In genomic region chr2:3332484-3333242, GRCm38 (mm10) we compare ENCODE assay signal across 8 mouse cellular contexts. TPM values are rescaled to one million over a fixed set of nuclear protein-coding genes. Genes with fewer than 3 reads are reported as not detected.
DNase-seq lines count a peak whose midpoint lies in the region; ATAC-seq and TF ChIP-seq lines count a peak whose summit lies in the region.

TSS of gene Rpp38 (minus strand) at chr2:3332643.

- H3K9ac ChIP-seq in embryonic facial prominence, embryonic 13.5 days = peak within 1 kb of the TSS; percentile 83
- H3K9ac ChIP-seq in limb, embryonic 14.5 days (ENCODE audit: low read depth, low read length, severe bottlenecking) = peak within 1 kb of the TSS; percentile 65
- H3K9ac ChIP-seq in midbrain, postnatal 0 days (replicated peaks; ENCODE audit: low read length, poor library complexity, severe bottlenecking) = peak within 1 kb of the TSS; percentile 76

- DNase-seq in 3134 (ENCODE audit: extremely low read depth, insufficient read length, low spot score) = peak; percentile 95
- peak; percentile 95 to 98 for DNase-seq in adrenal gland, postnatal 36 days
- DNase-seq in heart, adult 8-10 months (ENCODE audit: low spot score) = peak; percentile 98
- peak; percentile 99 for DNase-seq in kidney, adult 9 months
- DNase-seq in limb, embryonic 14.5 days (ENCODE audit: low spot score) = peak; percentile 95
- DNase-seq in midbrain, postnatal 0 days (ENCODE audit: low spot score) = peak; percentile 98
- DNase-seq in spleen, postnatal 14 days (ENCODE audit: low spot score in 2 of 2) = peak; percentile 92 to 96

- ATAC-seq in embryonic facial prominence, embryonic 13.5 days (ENCODE audit: insufficient number of reproducible peaks, insufficient read depth, low FRiP score, low TSS enrichment, low read depth) = peak; percentile 99
- ATAC-seq in limb, embryonic 14.5 days (ENCODE audit: low FRiP score, low read depth) = peak; percentile 99
- ATAC-seq in midbrain, postnatal 0 days (ENCODE audit: low FRiP score) = peak; percentile 99

- peaks cover 14% of the 10 kb centered on the region for H3K27me3 ChIP-seq in embryonic facial prominence, embryonic 13.5 days
- H3K27me3 ChIP-seq in limb, embryonic 14.5 days (ENCODE audit: control insufficient read depth, insufficient read depth, low read length) = 0 out of 2 replicates have a peak, but pooled peaks cover 12% of the 10 kb centered on the region
- H3K27me3 ChIP-seq in midbrain, postnatal 0 days (ENCODE audit: insufficient read depth, low read length) = no peaks in the 10 kb centered on the region

- H3K27ac ChIP-seq in embryonic facial prominence, embryonic 13.5 days = peak within 1 kb of the TSS; percentile 74
- peak within 1 kb of the TSS; percentile 52 for H3K27ac ChIP-seq in limb, embryonic 14.5 days (replicated peaks; ENCODE audit: low read depth, low read length)
- H3K27ac ChIP-seq in midbrain, postnatal 0 days (ENCODE audit: low read depth, low read length) = peak within 1 kb of the TSS; percentile 86

- H3K4me2 ChIP-seq in embryonic facial prominence, embryonic 13.5 days = peak within 1 kb of the TSS; percentile 64
- H3K4me2 ChIP-seq in limb, embryonic 14.5 days (replicated peaks; ENCODE audit: low read depth, low read length, severe bottlenecking) = peak within 1 kb of the TSS; percentile 54
- H3K4me2 ChIP-seq in midbrain, postnatal 0 days (ENCODE audit: low read depth, low read length, poor library complexity, severe bottlenecking) = peak within 1 kb of the TSS; percentile 73

- peaks cover 21% of the 10 kb centered on the region for H3K4me1 ChIP-seq in embryonic facial prominence, embryonic 13.5 days
- H3K4me1 ChIP-seq in limb, embryonic 14.5 days (ENCODE audit: control insufficient read depth, insufficient read depth, low read length) = 0 out of 2 replicates have a peak, but pooled peaks cover 3% of the 10 kb centered on the region
- no peaks in the 10 kb centered on the region for H3K4me1 ChIP-seq in midbrain, postnatal 0 days (ENCODE audit: insufficient read depth, low read length)

- under 1% methylated on average over 45 of the region's 45 CpGs for WGBS in embryonic facial prominence, embryonic 13.5 days
- under 1% methylated on average over 45 of the region's 45 CpGs for WGBS in limb, embryonic 14.5 days
- whole genome bisulfite sequencing in midbrain, postnatal 0 days = under 1% methylated on average over 45 of the region's 45 CpGs

- H3K36me3 ChIP-seq in embryonic facial prominence, embryonic 13.5 days = peaks cover 18% of the 10 kb centered on the region
- H3K36me3 ChIP-seq in limb, embryonic 14.5 days (ENCODE audit: control insufficient read depth, insufficient read depth, low read length) = peaks cover 14% of the 10 kb centered on the region
- H3K36me3 ChIP-seq in midbrain, postnatal 0 days (ENCODE audit: insufficient read depth, low read length) = peaks cover 8% of the 10 kb centered on the region; the same call in 1 of the 2 replicates

- TF ChIP-seq CTCF in midbrain, postnatal 0 days (IDR thresholded peaks at IDR 0.05) = peak; percentile 20

- no peaks in the 10 kb centered on the region for H3K9me3 ChIP-seq in embryonic facial prominence, embryonic 13.5 days
- H3K9me3 ChIP-seq in limb, embryonic 14.5 days (ENCODE audit: control insufficient read depth, low read length) = no peaks in the 10 kb centered on the region
- no peaks in the 10 kb centered on the region for H3K9me3 ChIP-seq in midbrain, postnatal 0 days (ENCODE audit: low read length)

- H3K4me3 ChIP-seq in embryonic facial prominence, embryonic 13.5 days = peak within 1 kb of the TSS; percentile 68
- H3K4me3 ChIP-seq in limb, embryonic 14.5 days (replicated peaks; ENCODE audit: low read length) = peak within 1 kb of the TSS; percentile 61
- peak within 1 kb of the TSS; percentile 59 for H3K4me3 ChIP-seq in midbrain, postnatal 0 days (ENCODE audit: low read depth, low read length)

- TF ChIP-seq POLR2A in limb, embryonic 14.5 days (IDR thresholded peaks at IDR 0.05; ENCODE audit: borderline replicate concordance, extremely low read depth, insufficient read depth, insufficient read length) = peak; percentile 37; the same call in 1 of the 2 replicates

RNA-seq across cellular contexts. Expression of gene Rpp38, which starts in this region (rescaled TPM):
- total RNA-seq in adrenal gland, postnatal 36 days (2021) = 10 to 100 TPM; 13.3 to 16.9 TPM
- polyA plus RNA-seq in embryonic facial prominence, embryonic 13.5 days (2015; fragmentation: Nextera tagmentation; extraction: Ambion mirVana) = 17.0 and 20.3 TPM in 2 replicates
- 1 to 10 TPM; 4.6 to 6.3 (median 5.3) TPM for total RNA-seq in heart, adult 8-10 months (2022)
- polyA plus RNA-seq in limb, embryonic 14.5 days (2012; rRNA removed) = 11.6 and 19.2 TPM in 2 replicates
- polyA plus RNA-seq in limb, embryonic 14.5 days (2014; fragmentation: Nextera tagmentation; extraction: Ambion mirVana) = 23.4 and 24.9 TPM in 2 replicates
- 6.0 and 8.5 TPM in 2 replicates for total RNA-seq in midbrain, postnatal 0 days (2014; rRNA removed)
- polyA plus RNA-seq in midbrain, postnatal 0 days (2015; fragmentation: Nextera tagmentation; extraction: Ambion mirVana) = 7.3 TPM in 2 replicates

Comparison
In these comparisons a context has a peak if more than half of its experiments do, and no peak if none do; other contexts are left out.
1. Peak in every context shown above with its lines: DNase-seq, ATAC-seq, H3K4me3 ChIP-seq and H3K27ac ChIP-seq.